In genomic region chr3:86873092-86873600, GRCm38 (mm10) we compare ENCODE assay signal across 10 mouse cellular contexts. TPM values are rescaled to one million over a fixed set of nuclear protein-coding genes. Genes with fewer than 3 reads are reported as not detected.
A peak's percentile ranks its signal among the peaks of the same experiment; 100 is the strongest.
DNase-seq lines count a peak whose midpoint lies in the region; ATAC-seq and TF ChIP-seq lines count a peak whose summit lies in the region.
"Had no signal": no experiment of that assay in that cellular context is flagged by ENCODE, and none has a peak within 500 bp of the region (broad histone marks: within the 10 kb centered on the region; RNA-seq: fewer than 3 reads in every experiment).

No protein-coding gene starts in this region.

- no peaks in the 10 kb centered on the region for H3K9me3 ChIP-seq in forebrain, postnatal 0 days (ENCODE audit: low read length)
- no peaks in the 10 kb centered on the region for H3K9me3 ChIP-seq in midbrain, embryonic 16.5 days (replicated peaks; ENCODE audit: control insufficient read depth, low read length, poor library complexity, severe bottlenecking)
- H3K9me3 ChIP-seq: embryonic facial prominence, embryonic 12.5 days had no signal

- peak overlapping the region; percentile 78 for H3K27ac ChIP-seq in layer of hippocampus, adult 2 months
- H3K27ac ChIP-seq in forebrain, postnatal 0 days (ENCODE audit: low read depth, low read length): peak overlapping the region; percentile 35; the same call in 1 of the 2 replicates
- no peak overlapping the region; the same call in 1 of the 2 replicates for H3K27ac ChIP-seq in midbrain, embryonic 16.5 days (ENCODE audit: low read length)
- H3K27ac ChIP-seq: embryonic facial prominence, embryonic 12.5 days had no signal

- DNase-seq in layer of hippocampus, adult 2 months (ENCODE audit: low spot score in 2 of 2): peak in 1 of 2 experiments; percentile 36
- no peak for DNase-seq in layer of hippocampus, postnatal 25 days (ENCODE audit: extremely low spot score in 1 of 2, low spot score in 1 of 2)
- peak; percentile 72 for DNase-seq in brain, embryonic 14.5 days (ENCODE audit: low read depth)
- peak; percentile 26 for DNase-seq in forebrain, postnatal 0 days
- DNase-seq in urinary bladder, postnatal 36 days (ENCODE audit: low spot score in 2 of 2): no peak
- DNase-seq in cerebellum, adult 11 months: no peak
- DNase-seq: thymus, postnatal 36 days had no signal

- peaks cover 12% of the 10 kb centered on the region for H3K4me1 ChIP-seq in forebrain, postnatal 0 days (ENCODE audit: insufficient read depth)
- peaks cover 9% of the 10 kb centered on the region; the same call in 1 of the 2 replicates for H3K4me1 ChIP-seq in midbrain, embryonic 16.5 days (ENCODE audit: control insufficient read depth, insufficient read depth, low read length)

- H3K36me3 ChIP-seq in forebrain, postnatal 0 days (ENCODE audit: insufficient read depth): no peaks in the 10 kb centered on the region
- H3K36me3 ChIP-seq in midbrain, embryonic 16.5 days (ENCODE audit: control insufficient read depth, insufficient read depth, low read length): no peaks in the 10 kb centered on the region
- H3K36me3 ChIP-seq: embryonic facial prominence, embryonic 12.5 days had no signal

- no peak overlapping the region for H3K4me3 ChIP-seq in layer of hippocampus, adult 2 months
- H3K4me3 ChIP-seq in forebrain, postnatal 0 days (ENCODE audit: low read depth, low read length): no peak overlapping the region
- no peak overlapping the region for H3K4me3 ChIP-seq in midbrain, embryonic 16.5 days (ENCODE audit: low read depth, low read length)
- H3K4me3 ChIP-seq: embryonic facial prominence, embryonic 12.5 days had no signal

- H3K4me2 ChIP-seq in forebrain, postnatal 0 days (ENCODE audit: low read depth): no peak overlapping the region
- H3K4me2 ChIP-seq in midbrain, embryonic 16.5 days (ENCODE audit: low read length): no peak overlapping the region
- H3K4me2 ChIP-seq: embryonic facial prominence, embryonic 12.5 days had no signal

- no peak overlapping the region for H3K9ac ChIP-seq in forebrain, postnatal 0 days
- H3K9ac ChIP-seq in midbrain, embryonic 16.5 days (ENCODE audit: low read depth, low read length): no peak overlapping the region
- H3K9ac ChIP-seq: embryonic facial prominence, embryonic 12.5 days had no signal

- no peak for TF ChIP-seq CTCF in layer of hippocampus, adult 2 months (conservative IDR thresholded peaks at IDR 0.05)
- no peak for TF ChIP-seq CTCF in brain, embryonic 14.5 days (IDR thresholded peaks at IDR 0.05; ENCODE audit: borderline replicate concordance, extremely low read depth, insufficient read depth, insufficient read length)
- TF ChIP-seq CTCF in forebrain, postnatal 0 days (IDR thresholded peaks at IDR 0.05; ENCODE audit: low read depth): no peak

- ATAC-seq in forebrain, postnatal 0 days: peak; percentile 60
- peak; percentile 69 for ATAC-seq in midbrain, embryonic 16.5 days
- ATAC-seq: intestine, postnatal 0 days had no signal

- no peaks in the 10 kb centered on the region for H3K27me3 ChIP-seq in forebrain, postnatal 0 days (ENCODE audit: insufficient read depth, low read length)
- H3K27me3 ChIP-seq in midbrain, embryonic 16.5 days (ENCODE audit: control insufficient read depth, insufficient read depth, low read depth, low read length): no peaks in the 10 kb centered on the region
- H3K27me3 ChIP-seq: embryonic facial prominence, embryonic 12.5 days had no signal

- WGBS in forebrain, postnatal 0 days: 22% methylated on average over 6 of the region's 6 CpGs
- WGBS in midbrain, embryonic 16.5 days: 36% methylated on average over 6 of the region's 6 CpGs

- no peak for TF ChIP-seq POLR2A in brain, embryonic 14.5 days (IDR thresholded peaks at IDR 0.05; ENCODE audit: borderline replicate concordance, extremely low read depth, insufficient read depth, insufficient read length, poor library complexity, severe bottlenecking)

RNA-seq across cellular contexts. Expression of gene Dclk2, which starts 47.5 kb away (rescaled TPM):
- 100 to 1,000 TPM; 103 to 113 TPM for total RNA-seq in layer of hippocampus, adult 2 months (2021)
- 100 to 1,000 TPM; 108 to 112 TPM for total RNA-seq in layer of hippocampus, postnatal 25 days (2021)
- 190 and 227 TPM in 2 replicates for polyA plus RNA-seq in brain, embryonic 14.5 days (2012; rRNA removed)
- 141 and 166 TPM in 2 replicates for total RNA-seq in forebrain, postnatal 0 days (2014; rRNA removed)
- polyA plus RNA-seq in forebrain, postnatal 0 days (2015; fragmentation: Nextera tagmentation; extraction: Ambion mirVana): 57.1 and 72.4 TPM in 2 replicates
- 85.0 and 93.9 TPM in 2 replicates for polyA plus RNA-seq in midbrain, embryonic 16.5 days (2015; fragmentation: Nextera tagmentation; extraction: Ambion mirVana)

Comparison
In these comparisons a context has a peak if more than half of its experiments do, and no peak if none do; other contexts are left out.
1. DNase-seq: peak in brain, embryonic 14.5 days (single experiment) and forebrain, postnatal 0 days (single experiment); none in layer of hippocampus, postnatal 25 days (0 of 2), urinary bladder, postnatal 36 days (0 of 2) and cerebellum, adult 11 months (single experiment).